Mouse (Mus musculus): ENCODE measurements around the gene Cpeb3. TPM values are rescaled to one million over a fixed set of nuclear protein-coding genes. Genes with fewer than 3 reads are reported as not detected.
A peak's percentile ranks its signal among the peaks of the same experiment; 100 is the strongest.
"Not testable (repeated sequence)": the region's sequence is repeated elsewhere in the genome, so short reads cannot be mapped to it uniquely, and the experiment has no call there.

The Cpeb3 gene
- polyA plus RNA-seq, 1 experiment = 0.21 TPM

GRCm38 (mm10) chr19:37208986-37209385 is 585 bp upstream of the Cpeb3 start:
- Histone ChIP-seq H3K9me3 (no peaks in the 10 kb centered on the region), H3K27me3 (replicated peaks) (peaks cover 8% of the 10 kb centered on the region), H3K4me1 (peaks cover 36% of the 10 kb centered on the region), H3K4me3 (replicated peaks) (peak overlapping the region; percentile 98), H3K36me3 (replicated peaks; ENCODE audit: low read length) (peaks cover 34% of the 10 kb centered on the region)
- TF ChIP-seq GATA1 (IDR thresholded peaks at IDR 0.05; ENCODE audit: borderline replicate concordance, low read length) (no peak), FLI1 (IDR thresholded peaks at IDR 0.05; ENCODE audit: low read length) (no peak)

GRCm38 (mm10) chr19:37207303-37208175 is 862 bp downstream of the Cpeb3 start, which contains the start of gene March5:
TSS of gene March5 (plus strand) at chr19:37207543.
- Histone ChIP-seq H3K4me1 (peaks cover 36% of the 10 kb centered on the region), H3K36me3 (replicated peaks; ENCODE audit: low read length) (peaks cover 22% of the 10 kb centered on the region), H3K9me3 (no peaks in the 10 kb centered on the region), H3K27me3 (replicated peaks) (peaks cover 10% of the 10 kb centered on the region), H3K4me3 (replicated peaks) (peak within 1 kb of the TSS; percentile 98)
- TF ChIP-seq FLI1 (IDR thresholded peaks at IDR 0.05; ENCODE audit: low read length) = no peak
- TF ChIP-seq GATA1 (IDR thresholded peaks at IDR 0.05; ENCODE audit: borderline replicate concordance, low read length) = no peak

- Histone ChIP-seq H3K4me3 (replicated peaks) (peak overlapping the region; percentile 98), H3K9me3 (no peaks in the 10 kb centered on the region), H3K27me3 (replicated peaks) (peaks cover 13% of the 10 kb centered on the region), H3K4me1 (peaks cover 36% of the 10 kb centered on the region), H3K36me3 (replicated peaks; ENCODE audit: low read length) (peaks cover 17% of the 10 kb centered on the region)
- TF ChIP-seq FLI1 (IDR thresholded peaks at IDR 0.05; ENCODE audit: low read length) (no peak), GATA1 (IDR thresholded peaks at IDR 0.05; ENCODE audit: borderline replicate concordance, low read length) (no peak)
Observed at GRCm38 (mm10) chr19:37206641-37207302, 1.6 kb downstream of the Cpeb3 start.

GRCm38 (mm10) chr19:37205155-37205554 is 3.2 kb downstream of the Cpeb3 start:
- not testable (repeated sequence) for H3K9me3 ChIP-seq; H3K4me3 ChIP-seq (replicated peaks); H3K36me3 ChIP-seq (replicated peaks; ENCODE audit: low read length)
- peaks cover 13% of the 10 kb centered on the region for H3K27me3 ChIP-seq (replicated peaks)
- H3K4me1 ChIP-seq = peaks cover 28% of the 10 kb centered on the region

DNA sequence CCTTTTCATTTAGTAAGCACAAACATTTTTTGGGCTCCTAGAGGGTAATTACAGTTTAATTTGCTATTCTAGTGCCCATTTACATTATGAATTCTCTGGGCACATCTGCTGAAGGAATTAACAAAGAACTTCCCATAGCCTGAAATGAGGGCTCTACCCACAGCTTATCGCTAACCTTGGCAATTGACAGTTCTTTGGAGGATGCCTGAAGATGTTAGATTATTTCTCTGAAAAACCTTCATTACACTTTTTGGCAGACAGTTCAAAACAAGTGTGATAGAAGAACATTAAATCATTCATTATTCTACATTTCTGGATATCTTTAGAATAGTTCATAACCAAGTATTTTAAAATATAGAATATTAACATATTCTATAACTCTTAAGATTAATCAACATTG is 5.0 kb downstream of the Cpeb3 start:
- peaks cover 13% of the 10 kb centered on the region for H3K27me3 ChIP-seq (replicated peaks)
- peaks cover 13% of the 10 kb centered on the region for H3K4me1 ChIP-seq
- H3K9me3 ChIP-seq = no peaks in the 10 kb centered on the region
- no peaks in the 10 kb centered on the region for H3K36me3 ChIP-seq (replicated peaks; ENCODE audit: low read length)
- no peak overlapping the region for H3K4me3 ChIP-seq (replicated peaks)
- TF ChIP-seq GATA1 (IDR thresholded peaks at IDR 0.05; ENCODE audit: borderline replicate concordance, low read length) = no peak
- no peak for TF ChIP-seq FLI1 (IDR thresholded peaks at IDR 0.05; ENCODE audit: low read length)

- H3K36me3 ChIP-seq (replicated peaks; ENCODE audit: low read length) = no peaks in the 10 kb centered on the region
- no peak for TF ChIP-seq GATA1 (IDR thresholded peaks at IDR 0.05; ENCODE audit: borderline replicate concordance, low read length)
- H3K4me3 ChIP-seq (replicated peaks) = no peak overlapping the region
- no peaks in the 10 kb centered on the region for H3K9me3 ChIP-seq
- H3K27me3 ChIP-seq (replicated peaks) = peaks cover 13% of the 10 kb centered on the region
- H3K4me1 ChIP-seq = no peaks in the 10 kb centered on the region
Observed at GRCm38 (mm10) chr19:37199889-37200288, 8.5 kb downstream of the Cpeb3 start.

- Histone ChIP-seq H3K36me3 (replicated peaks; ENCODE audit: low read length) (no peaks in the 10 kb centered on the region), H3K9me3 (no peaks in the 10 kb centered on the region), H3K4me1 (no peaks in the 10 kb centered on the region), H3K27me3 (replicated peaks) (peaks cover 14% of the 10 kb centered on the region), H3K4me3 (replicated peaks) (no peak overlapping the region)
- TF ChIP-seq FLI1 (IDR thresholded peaks at IDR 0.05; ENCODE audit: low read length) = no peak
Observed at GRCm38 (mm10) chr19:37198165-37198880, 10.1 kb downstream of the Cpeb3 start.

DNA sequence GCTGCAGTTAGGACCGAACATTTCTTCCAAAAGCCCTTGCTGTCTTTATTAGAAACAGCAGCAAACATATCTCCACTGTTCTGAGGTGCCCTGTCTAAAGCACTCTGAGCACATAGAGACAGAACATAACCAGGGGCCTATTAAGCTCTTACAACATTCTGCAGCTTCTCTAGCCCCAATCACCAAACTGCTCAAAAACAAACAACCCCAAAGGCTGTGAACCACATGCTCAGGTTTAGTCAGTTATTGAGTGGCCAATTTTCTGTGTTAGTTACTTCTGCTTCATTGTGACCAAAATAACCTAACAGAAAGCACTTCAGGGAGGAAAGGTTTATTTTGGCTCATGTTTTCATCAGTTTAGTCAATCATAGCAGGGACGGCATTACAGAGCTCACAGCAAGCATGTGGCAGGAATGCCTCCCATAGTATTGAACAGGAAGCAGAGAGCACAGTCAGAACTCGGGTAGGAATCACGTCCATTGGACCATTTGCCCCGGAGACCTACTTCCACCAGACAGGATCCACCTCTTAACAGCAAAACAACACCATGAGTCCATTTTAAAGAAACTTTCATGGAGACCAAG is 15.8 kb downstream of the Cpeb3 start:
- peaks cover 11% of the 10 kb centered on the region for H3K27me3 ChIP-seq (replicated peaks)
- TF ChIP-seq FLI1 (IDR thresholded peaks at IDR 0.05; ENCODE audit: low read length) (no peak), GATA1 (IDR thresholded peaks at IDR 0.05; ENCODE audit: borderline replicate concordance, low read length) (no peak)
- no peak overlapping the region for H3K4me3 ChIP-seq (replicated peaks)
- H3K4me1 ChIP-seq = no peaks in the 10 kb centered on the region
- no peaks in the 10 kb centered on the region for H3K36me3 ChIP-seq (replicated peaks; ENCODE audit: low read length)
- no peaks in the 10 kb centered on the region for H3K9me3 ChIP-seq

DNA sequence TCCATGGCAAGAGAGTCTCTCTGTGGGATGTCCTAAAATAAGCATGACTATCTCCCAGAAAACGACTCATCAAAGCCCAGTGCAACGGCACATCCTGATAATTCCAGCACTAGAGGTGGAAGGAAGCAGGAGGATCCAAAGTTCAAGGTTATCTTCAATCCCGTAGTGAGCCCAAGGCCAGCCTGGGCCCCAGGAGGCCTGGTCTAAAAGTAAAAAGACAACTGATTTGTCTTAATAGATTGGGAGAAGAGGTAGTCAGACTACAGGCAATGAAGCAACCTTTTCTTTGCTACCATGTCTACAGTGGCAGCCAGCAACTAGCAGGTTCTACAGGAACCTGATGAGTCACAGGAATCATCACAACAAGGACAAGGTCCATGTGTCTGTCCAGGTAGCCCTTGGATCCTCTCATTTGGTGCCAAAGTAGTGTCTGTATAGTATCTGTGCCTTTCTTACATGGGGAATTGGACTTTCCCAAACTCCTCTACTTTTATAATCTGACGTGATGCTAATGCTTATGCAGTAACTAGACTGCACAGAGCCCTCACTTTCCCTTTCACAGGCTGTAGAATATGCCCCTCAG is 19.9 kb downstream of the Cpeb3 start:
- H3K27me3 ChIP-seq (replicated peaks) = peaks cover 21% of the 10 kb centered on the region
- TF ChIP-seq FLI1 (IDR thresholded peaks at IDR 0.05; ENCODE audit: low read length) = no peak
- TF ChIP-seq GATA1 (IDR thresholded peaks at IDR 0.05; ENCODE audit: borderline replicate concordance, low read length) = no peak
- H3K9me3 ChIP-seq = no peaks in the 10 kb centered on the region
- no peak overlapping the region for H3K4me3 ChIP-seq (replicated peaks)
- H3K4me1 ChIP-seq = no peaks in the 10 kb centered on the region
- H3K36me3 ChIP-seq (replicated peaks; ENCODE audit: low read length) = no peaks in the 10 kb centered on the region
